Mouse (Mus musculus): ENCODE measurements at regions not wholly inside any gene's neighbourhood (a gene's known extent, or its start where the extent isn't known, plus 50 kb on each side); places are given as distances from the start of the nearest gene placed in this dataset.

DNA sequence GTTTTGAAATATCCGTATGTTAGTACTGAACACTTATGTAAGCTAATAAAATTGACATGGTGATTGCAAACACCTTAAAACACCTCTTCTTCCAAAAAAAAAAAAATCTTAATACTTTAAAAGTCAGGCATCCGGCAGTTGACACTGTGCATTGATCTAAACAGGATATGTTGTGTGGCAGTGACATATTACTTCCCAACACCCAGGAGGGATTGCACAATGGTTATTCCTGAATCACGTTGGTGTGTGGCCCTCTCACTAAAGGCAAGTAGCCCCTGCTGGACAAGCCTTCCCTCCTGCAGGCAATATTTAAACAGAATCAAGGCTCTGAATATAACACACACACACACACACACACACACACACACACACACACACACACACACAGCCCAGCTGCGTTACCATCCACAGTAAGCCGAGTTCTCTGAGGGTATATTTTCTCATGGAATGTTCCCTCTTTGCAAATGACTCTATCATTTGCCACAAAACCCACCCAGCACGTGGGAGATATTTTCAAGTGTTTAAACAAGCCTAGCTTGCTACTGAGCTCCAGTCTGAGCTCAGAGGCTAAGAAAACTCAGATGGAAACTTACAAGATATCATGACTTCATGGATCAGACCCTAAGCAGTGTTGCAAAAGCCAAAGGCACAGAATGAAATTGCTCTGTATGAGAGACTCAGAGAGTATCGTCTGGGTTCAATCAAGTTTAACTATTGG, 128.8 kb upstream of the Lyplal1 start:
- Histone ChIP-seq H3K27me3 (ENCODE audit: insufficient read depth, low read length) (no peaks in the 10 kb centered on the region), H3K27ac (ENCODE audit: low read depth, low read length) (no peak overlapping the region), H3K9ac (no peak overlapping the region), H3K4me2 (ENCODE audit: low read depth) (no peak overlapping the region), H3K36me3 (ENCODE audit: insufficient read depth) (no peaks in the 10 kb centered on the region), H3K9me3 (ENCODE audit: low read length) (no peaks in the 10 kb centered on the region), H3K4me3 (ENCODE audit: low read depth, low read length) (no peak overlapping the region), H3K4me1 (ENCODE audit: insufficient read depth) (no peaks in the 10 kb centered on the region)
- ATAC-seq (no peak), DNase-seq (no peak)
- WGBS = 76% methylated on average over 7 of the region's 7 CpGs
- TF ChIP-seq CTCF (IDR thresholded peaks at IDR 0.05; ENCODE audit: low read depth) = no peak

DNA sequence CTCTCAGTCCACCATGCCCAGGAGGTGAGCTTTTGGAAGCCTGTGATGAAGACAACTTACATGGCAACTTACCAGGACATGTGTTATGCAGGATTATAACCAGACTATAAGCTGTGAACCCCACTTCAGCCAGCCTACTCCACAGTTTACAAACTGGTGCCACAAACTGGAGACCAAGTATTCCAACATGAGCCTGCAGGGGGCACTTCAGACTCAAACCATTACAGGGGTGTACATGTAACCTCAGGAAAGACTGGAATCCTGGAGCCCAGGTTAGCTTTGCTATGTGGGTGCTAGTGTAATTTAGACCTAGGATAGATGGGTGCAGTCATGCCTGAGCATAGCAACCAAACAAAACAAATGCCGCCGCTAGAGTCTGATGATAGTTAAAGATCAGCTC, 124.0 kb upstream of the Lyplal1 start:
- H3K4me1 ChIP-seq (ENCODE audit: insufficient read depth) = no peaks in the 10 kb centered on the region
- no peak for ATAC-seq
- no peak overlapping the region for H3K4me3 ChIP-seq (ENCODE audit: low read depth, low read length)
- 0 out of 2 replicates have a peak, but pooled peaks have one; percentile 19 for TF ChIP-seq CTCF (IDR thresholded peaks at IDR 0.05; ENCODE audit: low read depth)
- no peak overlapping the region for H3K27ac ChIP-seq (ENCODE audit: low read depth, low read length)
- no peak overlapping the region for H3K4me2 ChIP-seq (ENCODE audit: low read depth)
- no peak for DNase-seq
- no peaks in the 10 kb centered on the region for H3K9me3 ChIP-seq (ENCODE audit: low read length)
- H3K9ac ChIP-seq = no peak overlapping the region
- H3K36me3 ChIP-seq (ENCODE audit: insufficient read depth) = no peaks in the 10 kb centered on the region
- no peaks in the 10 kb centered on the region for H3K27me3 ChIP-seq (ENCODE audit: insufficient read depth, low read length)
- WGBS = 94% methylated on average over 2 of the region's 2 CpGs

DNA sequence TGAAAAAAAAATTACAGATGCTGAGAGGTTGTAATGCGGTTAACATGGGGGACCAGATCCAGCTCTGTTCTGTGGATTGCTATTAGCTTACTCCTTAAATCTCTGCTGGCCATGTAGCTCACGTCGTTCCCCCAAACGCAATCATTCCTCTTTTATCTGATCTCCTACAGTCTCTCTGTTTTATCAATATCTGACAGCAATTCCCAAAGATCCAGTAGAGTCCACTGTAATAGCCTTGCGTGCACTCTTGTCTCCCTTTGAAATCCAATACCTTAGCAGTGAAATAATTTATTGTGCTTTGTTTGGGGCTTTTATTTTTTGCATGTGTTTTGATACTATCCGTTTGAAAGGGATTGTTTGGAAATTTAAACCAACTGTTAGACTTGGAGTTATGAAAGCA, 120.4 kb upstream of the Lyplal1 start:
- H3K9ac ChIP-seq = no peak overlapping the region
- H3K9me3 ChIP-seq (ENCODE audit: low read length) = no peaks in the 10 kb centered on the region
- TF ChIP-seq CTCF (IDR thresholded peaks at IDR 0.05; ENCODE audit: low read depth) = no peak
- 72% methylated on average over 6 of the region's 6 CpGs for WGBS
- no peaks in the 10 kb centered on the region for H3K27me3 ChIP-seq (ENCODE audit: insufficient read depth, low read length)
- no peak overlapping the region for H3K4me3 ChIP-seq (ENCODE audit: low read depth, low read length)
- no peak for ATAC-seq
- no peaks in the 10 kb centered on the region for H3K4me1 ChIP-seq (ENCODE audit: insufficient read depth)
- no peak overlapping the region for H3K27ac ChIP-seq (ENCODE audit: low read depth, low read length)
- DNase-seq = no peak
- no peak overlapping the region for H3K4me2 ChIP-seq (ENCODE audit: low read depth)
- no peaks in the 10 kb centered on the region for H3K36me3 ChIP-seq (ENCODE audit: insufficient read depth)

DNA sequence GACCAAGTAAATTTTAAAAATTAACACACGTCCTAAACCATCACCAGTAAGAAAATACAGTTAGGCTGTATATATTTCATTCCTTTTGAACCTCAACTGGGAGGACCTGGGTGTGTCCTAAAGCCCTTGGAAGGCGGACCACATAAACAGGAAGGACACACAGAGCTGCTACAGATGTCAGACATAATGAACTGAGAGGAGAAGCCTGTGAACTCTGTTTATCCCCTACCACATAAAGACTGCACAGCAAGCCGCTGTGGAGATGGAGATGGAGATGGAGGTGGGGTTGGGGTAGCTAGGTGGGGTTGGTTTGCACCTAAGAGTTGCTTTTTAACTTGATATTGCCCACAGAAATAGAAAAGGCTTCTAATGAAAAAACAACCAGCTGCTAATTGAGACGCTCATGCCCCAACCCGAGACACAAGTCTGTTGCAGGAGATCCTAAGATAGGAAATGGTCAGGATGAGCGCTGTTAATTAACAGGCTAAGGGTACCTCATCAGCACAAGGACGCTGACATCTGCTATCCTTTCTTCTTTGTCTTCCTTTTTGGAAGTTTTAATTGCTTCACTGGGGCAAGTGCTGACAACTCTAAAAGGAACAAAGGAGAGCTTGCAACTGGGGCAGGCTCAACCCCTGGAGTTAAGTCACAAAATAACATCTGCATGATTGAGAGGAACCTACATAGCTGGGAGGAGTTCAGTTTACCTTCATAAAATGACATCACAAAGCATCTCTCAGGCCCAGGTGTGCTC, 119.3 kb upstream of the Lyplal1 start:
- DNase-seq (no peak), ATAC-seq (no peak)
- no peak overlapping the region for H3K27ac ChIP-seq (ENCODE audit: low read depth, low read length)
- no peak overlapping the region for H3K4me2 ChIP-seq (ENCODE audit: low read depth)
- H3K4me1 ChIP-seq (ENCODE audit: insufficient read depth) = no peaks in the 10 kb centered on the region
- WGBS = 41% methylated on average over 7 of the region's 7 CpGs
- no peaks in the 10 kb centered on the region for H3K27me3 ChIP-seq (ENCODE audit: insufficient read depth, low read length)
- no peak for TF ChIP-seq CTCF (IDR thresholded peaks at IDR 0.05; ENCODE audit: low read depth)
- no peaks in the 10 kb centered on the region for H3K36me3 ChIP-seq (ENCODE audit: insufficient read depth)
- no peak overlapping the region for H3K9ac ChIP-seq
- no peak overlapping the region for H3K4me3 ChIP-seq (ENCODE audit: low read depth, low read length)
- no peaks in the 10 kb centered on the region for H3K9me3 ChIP-seq (ENCODE audit: low read length)

DNA sequence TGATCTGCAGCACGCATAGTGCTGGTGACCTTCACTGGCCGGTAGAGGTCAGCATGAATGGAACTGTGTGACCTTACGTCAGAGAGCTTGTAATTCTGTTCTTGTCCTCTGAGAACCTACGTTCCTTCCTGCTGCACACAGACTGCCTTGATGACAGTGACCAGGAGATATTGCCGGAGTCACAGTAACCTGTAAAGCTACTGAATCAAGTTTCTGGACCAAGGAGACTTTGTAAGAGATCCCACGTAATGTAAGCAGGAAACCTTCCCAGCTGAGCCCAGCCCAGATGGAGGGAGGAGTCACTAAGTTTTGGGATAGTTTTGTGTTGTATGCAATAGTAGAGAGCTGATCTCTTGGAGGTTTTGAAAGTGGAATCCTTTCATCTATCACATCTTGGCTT, 117.4 kb upstream of the Lyplal1 start:
- H3K27ac ChIP-seq (ENCODE audit: low read depth, low read length) = no peak overlapping the region
- H3K9ac ChIP-seq = no peak overlapping the region
- no peak for TF ChIP-seq CTCF (IDR thresholded peaks at IDR 0.05; ENCODE audit: low read depth)
- no peak for ATAC-seq
- H3K4me2 ChIP-seq (ENCODE audit: low read depth) = no peak overlapping the region
- H3K9me3 ChIP-seq (ENCODE audit: low read length) = no peaks in the 10 kb centered on the region
- no peaks in the 10 kb centered on the region for H3K36me3 ChIP-seq (ENCODE audit: insufficient read depth)
- H3K4me1 ChIP-seq (ENCODE audit: insufficient read depth) = no peaks in the 10 kb centered on the region
- no peaks in the 10 kb centered on the region for H3K27me3 ChIP-seq (ENCODE audit: insufficient read depth, low read length)
- DNase-seq = no peak
- H3K4me3 ChIP-seq (ENCODE audit: low read depth, low read length) = no peak overlapping the region
- WGBS = 84% methylated on average over 6 of the region's 6 CpGs

DNA sequence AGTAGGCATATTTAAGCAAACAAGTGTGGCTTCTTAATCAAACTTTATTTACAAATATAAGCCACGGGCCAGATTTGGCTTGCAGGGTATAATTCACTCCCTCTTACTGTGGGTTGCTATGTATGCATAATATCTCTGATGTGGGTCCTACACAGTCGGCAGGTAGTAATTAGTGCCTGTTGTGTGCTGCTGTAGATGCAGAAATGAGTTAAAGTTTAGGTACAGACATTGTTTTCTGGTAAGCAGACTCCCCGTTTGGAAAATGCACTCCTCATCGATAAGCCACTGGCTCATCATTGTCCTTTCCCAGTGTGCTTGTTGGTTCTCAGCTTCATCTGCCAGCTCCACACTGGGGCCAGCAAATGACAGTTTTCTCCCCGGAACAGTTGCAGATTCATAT, 113.4 kb upstream of the Lyplal1 start:
- Histone ChIP-seq H3K27ac (ENCODE audit: low read depth, low read length) (no peak overlapping the region), H3K27me3 (ENCODE audit: insufficient read depth, low read length) (no peaks in the 10 kb centered on the region), H3K4me1 (ENCODE audit: insufficient read depth) (no peaks in the 10 kb centered on the region), H3K9ac (no peak overlapping the region), H3K9me3 (ENCODE audit: low read length) (no peaks in the 10 kb centered on the region), H3K4me2 (ENCODE audit: low read depth) (no peak overlapping the region), H3K36me3 (ENCODE audit: insufficient read depth) (no peaks in the 10 kb centered on the region), H3K4me3 (ENCODE audit: low read depth, low read length) (no peak overlapping the region)
- WGBS = 64% methylated on average over 5 of the region's 5 CpGs
- no peak for DNase-seq
- TF ChIP-seq CTCF (IDR thresholded peaks at IDR 0.05; ENCODE audit: low read depth) = no peak
- ATAC-seq = no peak

DNA sequence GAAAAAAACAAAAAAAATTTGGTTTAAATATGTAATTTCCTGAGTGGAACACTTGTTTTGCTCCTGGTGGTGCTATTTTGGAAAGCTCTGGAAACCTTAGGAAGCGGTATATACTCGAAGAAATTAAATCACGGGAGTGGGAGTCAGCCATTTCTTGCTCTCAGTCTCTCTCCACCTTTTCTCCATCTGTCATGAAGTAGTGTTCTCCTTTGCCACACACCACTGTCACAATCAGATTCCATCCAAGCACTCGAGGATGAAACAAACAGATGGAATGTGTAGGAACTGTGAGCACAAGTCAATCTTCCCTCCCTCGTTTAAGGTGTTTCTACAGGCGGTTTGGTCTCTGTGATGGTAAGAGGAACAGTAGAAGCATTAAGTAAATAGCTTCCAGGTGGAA, 112.7 kb upstream of the Lyplal1 start:
- no peaks in the 10 kb centered on the region for H3K9me3 ChIP-seq (ENCODE audit: low read length)
- no peak overlapping the region for H3K4me2 ChIP-seq (ENCODE audit: low read depth)
- no peaks in the 10 kb centered on the region for H3K36me3 ChIP-seq (ENCODE audit: insufficient read depth)
- no peaks in the 10 kb centered on the region for H3K4me1 ChIP-seq (ENCODE audit: insufficient read depth)
- DNase-seq (no peak), ATAC-seq (no peak)
- TF ChIP-seq CTCF (IDR thresholded peaks at IDR 0.05; ENCODE audit: low read depth) = no peak
- H3K27ac ChIP-seq (ENCODE audit: low read depth, low read length) = no peak overlapping the region
- WGBS = 76% methylated on average over 6 of the region's 6 CpGs
- no peaks in the 10 kb centered on the region for H3K27me3 ChIP-seq (ENCODE audit: insufficient read depth, low read length)
- no peak overlapping the region for H3K4me3 ChIP-seq (ENCODE audit: low read depth, low read length)
- H3K9ac ChIP-seq = no peak overlapping the region
